Mouse (Mus musculus) layer of hippocampus, postnatal 10 days (tissue): Measurements from ENCODE around the gene Mocs3. TPM values are rescaled to one million over a fixed set of nuclear protein-coding genes. Genes with fewer than 3 reads are reported as not detected.

Source experiments
- DNase-seq, 2 experiments: peaks; one replicate each; pipeline ENCODE4 v3.0.0; 2021; ENCODE audit warnings: low spot score in 2 of 2
- long read RNA-seq: library from polyadenylated mRNA; stranded (forward); transcript quantifications from one replicate; pipeline ENCODE4 v2.0.0, GENCODE M21; 2023
- total RNA-seq, 2 experiments: library from RNA; stranded (reverse); gene quantifications; 2 replicates each; pipeline ENCODE4 v1.2.3; 2021

Mocs3 gene
- 10 to 100 TPM; 16.1 to 17.4 TPM for total RNA-seq
- long read RNA-seq, transcript Mocs3-201 (1 exons, 1,973 nt), result major isoform, 36 of 36 reads
- long read RNA-seq, partial matches to known transcripts, result 0 of 36 reads
- long read RNA-seq, other reads (novel, unspliced or antisense), result 0 of 36 reads

DNA sequence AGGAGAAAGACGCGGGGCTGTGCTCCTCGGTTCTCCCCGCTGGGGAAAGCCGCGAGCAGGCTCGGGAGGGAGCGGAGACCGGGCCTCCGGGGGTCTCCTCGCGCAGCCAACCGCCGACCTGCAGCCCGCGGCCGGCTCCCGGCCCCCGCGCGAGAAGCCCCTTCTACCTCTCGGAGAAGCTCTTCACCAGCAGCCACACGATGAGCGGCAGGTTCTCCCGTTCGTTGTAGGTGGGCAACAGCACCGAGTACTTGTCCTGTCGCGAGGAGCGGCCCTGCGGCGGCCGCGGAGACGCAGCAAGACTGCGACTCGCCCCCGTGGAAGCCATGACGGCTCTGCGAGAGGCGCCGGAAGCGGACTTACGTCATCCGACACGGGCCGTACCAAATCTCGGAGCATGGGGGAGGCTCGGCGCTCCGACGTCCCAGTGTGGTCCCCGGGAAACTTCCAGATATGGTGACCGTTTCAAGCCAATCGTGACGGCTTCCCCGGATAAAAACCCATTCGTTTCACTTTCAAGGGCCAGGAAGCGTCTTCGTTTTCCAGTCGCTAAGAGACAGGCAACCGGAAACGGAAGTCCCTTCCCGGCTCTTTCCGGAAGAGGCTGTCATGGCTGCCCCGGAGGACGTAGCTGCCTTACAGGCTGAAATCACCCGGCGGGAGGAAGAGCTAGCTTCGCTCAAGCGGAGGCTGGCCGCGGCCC, at the start of gene Mocs3, which contains the start of the genes Gm20716 and Dpm1:
TSS of gene Mocs3 (plus strand) at position 597 of the 703 bp plus-strand sequence.
TSS of gene Gm20716 (minus strand) at position 339 of the 703 bp plus-strand sequence.
TSS of gene Dpm1 (minus strand) at position 566 of the 703 bp plus-strand sequence.
- peak; percentile 88 to 90 for DNase-seq

DNA sequence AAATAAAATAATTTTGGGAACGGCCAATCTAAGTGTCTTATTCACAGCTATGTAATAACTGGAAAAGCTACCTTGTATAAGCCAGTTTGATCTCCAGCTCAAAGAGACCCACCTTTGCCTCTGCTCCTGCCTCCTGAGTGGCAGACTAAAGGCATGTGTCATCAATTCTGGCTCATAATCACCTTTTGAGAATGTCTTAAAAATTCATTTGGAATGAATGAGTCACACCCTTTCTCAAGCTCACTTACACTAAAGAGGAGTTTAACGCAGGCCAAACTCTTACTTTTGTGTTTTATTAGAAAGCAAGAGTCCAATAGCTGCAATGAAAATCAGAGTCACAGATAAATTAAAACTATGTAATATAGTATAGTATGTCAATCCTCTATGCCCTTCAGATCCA, 38.6 kb upstream of the Mocs3 start:
- DNase-seq, result no peak

- DNase-seq, result no peak
These were observed 36.7 kb upstream of the Mocs3 start for GRCm38 (mm10) chr2:168193685-168194084.

- no peak for DNase-seq
These were observed 34.7 kb upstream of the Mocs3 start for GRCm38 (mm10) chr2:168195721-168196120.

- no peak for DNase-seq
These were observed 32.0 kb upstream of the Mocs3 start for GRCm38 (mm10) chr2:168198421-168198820.

DNA sequence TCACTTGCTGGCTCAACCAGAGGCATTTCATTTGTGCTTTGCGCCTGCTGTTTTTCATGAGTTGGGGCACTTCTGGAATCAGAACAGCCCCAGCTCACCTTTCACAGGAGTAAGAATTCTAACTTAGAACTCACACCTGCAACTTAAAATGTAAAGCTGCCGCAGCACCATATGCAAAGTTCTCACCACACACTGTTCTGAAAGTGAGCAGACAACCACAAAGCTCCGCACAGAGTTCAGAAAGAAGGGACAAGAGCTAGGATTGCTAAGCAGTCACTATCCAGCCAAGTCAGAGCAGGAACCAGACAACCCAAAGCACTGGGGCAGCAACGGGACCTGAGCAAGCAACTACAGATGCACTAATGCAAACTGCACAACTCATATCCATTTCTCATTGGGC, 30.9 kb upstream of the Mocs3 start:
- no peak for DNase-seq

GRCm38 (mm10) chr2:168200014-168200691, 30.3 kb upstream of the Mocs3 start:
- no peak for DNase-seq

GRCm38 (mm10) chr2:168204476-168204999, 25.9 kb upstream of the Mocs3 start:
- DNase-seq, result no peak

GRCm38 (mm10) chr2:168205265-168205664, 25.2 kb upstream of the Mocs3 start:
- DNase-seq, result peak; percentile 96

GRCm38 (mm10) chr2:168205681-168206631, 24.5 kb upstream of the Mocs3 start:
- DNase-seq, result peak; percentile 49 to 54

DNA sequence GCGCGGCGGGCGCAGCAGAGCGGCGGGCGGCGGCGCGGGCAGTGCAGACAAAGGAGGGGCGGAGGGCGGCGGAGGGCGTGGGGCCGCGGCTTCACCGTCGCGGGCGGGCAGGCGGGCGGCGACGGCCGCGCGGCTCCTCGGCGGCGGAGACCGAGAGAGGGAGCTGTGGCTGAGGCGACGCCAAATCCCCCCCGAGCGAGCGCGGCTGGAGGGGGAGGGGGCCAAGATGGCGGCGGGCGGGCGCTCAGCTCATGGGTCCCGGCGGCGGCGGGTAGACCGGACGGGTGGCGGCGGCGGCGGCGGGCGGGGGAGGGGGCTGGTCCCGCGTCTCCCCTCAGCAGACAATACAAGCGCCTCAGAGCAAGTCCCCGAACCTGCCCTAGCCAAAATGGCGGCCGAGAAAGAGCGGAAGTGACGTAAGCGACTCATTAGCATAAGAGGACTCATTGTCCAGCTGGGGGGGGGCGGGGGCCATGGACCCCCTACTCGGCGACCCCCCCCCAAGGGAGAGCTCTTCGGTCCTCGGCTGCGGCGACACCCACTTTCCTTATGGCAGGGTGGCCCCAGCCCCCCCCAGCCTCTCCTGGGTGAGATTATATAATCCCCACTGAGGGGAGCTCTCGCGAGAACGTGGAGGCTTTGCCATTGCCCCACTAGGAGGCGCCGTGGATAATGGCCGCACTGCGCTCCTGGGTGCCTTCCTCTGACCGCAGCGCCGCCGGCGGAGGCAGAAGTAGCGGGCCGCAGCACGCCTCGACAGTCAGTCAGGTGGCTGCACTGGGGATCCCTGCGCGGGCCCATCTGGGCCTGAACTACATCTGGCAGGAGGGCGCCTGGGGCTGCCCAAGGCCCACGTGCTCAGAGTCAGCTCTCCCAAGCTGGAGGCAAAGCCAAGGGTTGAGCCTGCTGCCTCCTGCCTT, 23.4 kb upstream of the Mocs3 start, which contains the start of gene Adnp:
TSS of gene Adnp (minus strand) at position 388 of the 920 bp plus-strand sequence.
- DNase-seq, result peak; percentile 97 to 98

DNA sequence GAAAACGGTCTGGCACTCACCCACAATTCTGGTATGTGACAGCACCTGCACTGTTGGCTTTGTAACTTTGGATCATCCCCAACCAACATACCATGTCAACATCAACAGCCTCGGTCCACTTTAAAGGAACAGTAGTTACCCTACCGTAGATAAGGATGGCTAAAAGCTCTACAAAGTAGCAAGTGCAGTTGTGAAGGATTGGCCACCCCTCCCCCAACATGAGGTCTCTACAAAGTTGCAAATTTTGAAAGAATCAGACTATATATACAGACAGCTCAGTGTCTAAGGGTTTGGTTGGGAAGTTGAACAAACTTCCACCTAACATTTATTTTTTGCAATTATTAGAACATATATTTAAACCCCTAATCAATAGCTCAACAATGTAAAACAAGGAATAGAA, 22.5 kb upstream of the Mocs3 start:
- no peak for DNase-seq

- no peak for DNase-seq
These were observed 16.5 kb upstream of the Mocs3 start for GRCm38 (mm10) chr2:168213788-168214397.

DNA sequence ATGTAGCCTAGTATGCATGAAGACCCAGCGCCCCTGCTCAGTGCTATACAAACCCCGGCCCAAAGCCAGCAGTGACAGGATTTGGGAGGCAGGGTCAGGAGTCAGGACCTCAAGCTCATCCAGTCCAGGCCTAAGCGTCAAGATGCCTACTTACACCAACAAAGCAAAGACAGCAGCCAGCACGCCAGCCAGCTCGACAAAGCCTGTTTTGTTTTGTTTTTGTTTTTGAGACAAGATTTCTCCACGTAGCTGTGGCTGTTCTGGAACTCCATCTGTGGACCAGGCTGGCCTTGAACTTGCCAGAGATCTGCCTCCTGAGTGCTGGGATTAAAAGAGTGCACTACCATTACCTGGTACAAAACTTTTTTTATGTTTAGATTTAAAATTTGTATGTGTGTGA, 7.1 kb upstream of the Mocs3 start:
- DNase-seq, result no peak

DNA sequence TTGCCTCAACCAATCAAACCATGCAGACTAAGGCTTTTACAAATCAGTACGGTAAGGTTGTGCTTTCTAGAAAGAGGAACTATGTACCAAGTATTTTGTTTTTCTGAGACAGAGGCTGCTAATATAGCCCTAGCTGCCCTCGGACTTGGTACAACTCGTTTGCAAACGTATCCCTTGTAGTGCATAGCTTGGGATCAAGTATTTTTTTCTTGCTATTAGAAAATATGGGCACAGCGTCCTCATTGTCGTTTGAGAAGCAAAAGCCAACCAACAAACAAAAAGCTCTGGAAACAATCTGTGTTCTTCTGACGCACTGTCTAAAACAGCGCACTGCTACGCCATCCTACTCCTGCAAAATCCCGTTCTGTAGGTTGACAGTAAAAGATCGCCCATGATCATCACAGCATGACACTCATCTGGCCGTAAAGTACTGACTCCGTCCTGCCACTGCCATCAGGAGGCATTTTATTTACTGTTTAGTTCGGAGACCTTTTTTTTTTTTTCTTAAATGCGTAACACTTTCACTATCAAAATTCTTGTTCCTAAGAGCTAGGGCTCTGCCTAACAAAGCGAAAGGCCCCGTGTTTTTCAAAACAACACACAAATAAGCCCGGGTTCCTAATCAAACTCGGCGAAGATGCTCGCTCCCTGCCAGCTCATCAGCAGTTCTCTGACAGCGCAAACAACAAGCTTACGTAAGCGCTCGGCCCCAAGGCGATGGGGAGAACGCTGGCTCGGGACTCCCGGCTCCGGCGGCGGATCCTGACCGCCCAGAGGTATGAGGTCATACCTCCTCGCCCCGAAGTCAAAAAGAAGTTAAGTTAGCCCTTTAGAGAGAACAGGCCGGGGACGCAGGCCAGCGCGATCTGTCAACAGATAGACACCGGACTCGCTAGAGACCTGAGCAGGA, 1.1 kb upstream of the Mocs3 start:
- no peak for DNase-seq

GRCm38 (mm10) chr2:168230773-168231470, 500 bp downstream of the Mocs3 start:
- DNase-seq, result peak in 1 of 2 experiments; percentile 34

DNA sequence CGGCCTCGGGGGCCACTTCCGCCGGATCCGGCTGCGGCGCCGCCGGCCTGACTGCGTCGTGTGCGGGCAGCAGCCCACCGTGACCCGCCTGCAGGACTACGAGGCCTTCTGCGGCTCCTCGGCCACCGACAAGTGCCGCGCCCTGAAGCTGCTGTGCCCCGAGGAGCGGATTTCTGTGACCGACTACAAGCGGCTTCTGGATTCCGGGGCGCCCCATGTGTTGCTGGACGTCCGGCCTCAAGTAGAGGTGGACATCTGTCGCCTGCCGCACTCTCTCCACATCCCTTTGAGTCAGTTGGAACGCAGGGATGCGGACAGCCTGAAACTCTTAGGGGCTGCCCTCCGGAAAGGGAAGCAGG, 1.0 kb downstream of the Mocs3 start:
- DNase-seq, result no peak

DNA sequence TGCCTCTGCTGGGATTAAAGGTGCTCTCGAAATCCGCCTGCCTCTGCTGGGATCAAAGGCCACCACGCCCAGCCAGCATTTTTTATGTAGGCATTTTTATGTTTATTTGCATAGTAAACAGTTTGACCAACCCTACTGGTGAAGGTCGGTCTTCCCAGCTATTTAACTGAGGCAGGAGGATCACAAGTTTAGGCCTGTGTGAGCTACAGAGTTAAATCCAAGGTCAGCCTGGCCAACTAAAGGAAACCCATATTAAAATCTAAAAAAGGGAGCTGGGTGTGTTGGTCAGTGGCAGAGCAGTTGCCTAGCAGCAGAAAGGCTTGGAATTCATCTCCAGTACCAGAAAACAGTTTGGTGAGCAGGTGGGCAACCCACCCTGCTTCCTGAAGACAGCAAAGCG, 2.9 kb downstream of the Mocs3 start:
- no peak for DNase-seq
